Mouse (Mus musculus): ENCODE results near the gene Asdurf. TPM values are rescaled to one million over a fixed set of nuclear protein-coding genes. Genes with fewer than 3 reads are reported as not detected.
"Not testable (repeated sequence)": the region's sequence is repeated elsewhere in the genome, so short reads cannot be mapped to it uniquely, and the experiment has no call there.

Asdurf gene
- polyA plus RNA-seq, 1 experiment from 2014 or later = not detected

GRCm38 (mm10) chr1:53341071-53341470 is 11.3 kb downstream of the Asdurf start:
- no peaks in the 10 kb centered on the region; the same call in none of the 2 replicates for H3K36me3 ChIP-seq (replicated peaks; ENCODE audit: control insufficient read depth, insufficient read depth, low read depth, low read length)
- no peaks in the 10 kb centered on the region; the same call in 1 of the 2 replicates for H3K9me3 ChIP-seq (replicated peaks; ENCODE audit: control insufficient read depth, low read length)
- no peak overlapping the region for H3K9ac ChIP-seq (replicated peaks; ENCODE audit: low read length)
- DNase-seq (ENCODE audit: low spot score) (no peak), ATAC-seq (replicated peaks; ENCODE audit: insufficient number of reproducible peaks, low FRiP score, low TSS enrichment, low read depth) (no peak)
- no peak overlapping the region for H3K4me2 ChIP-seq (ENCODE audit: low read depth, low read length)
- H3K27me3 ChIP-seq (ENCODE audit: control insufficient read depth, insufficient read depth, low read length) = no peaks in the 10 kb centered on the region
- H3K27ac ChIP-seq (replicated peaks; ENCODE audit: low read depth, low read length) = no peak overlapping the region
- no peak overlapping the region for H3K4me3 ChIP-seq (ENCODE audit: low read depth, low read length)
- H3K4me1 ChIP-seq (ENCODE audit: control insufficient read depth, insufficient read depth, low read length) = no peaks in the 10 kb centered on the region
- 97% methylated on average over 2 of the region's 2 CpGs for WGBS

GRCm38 (mm10) chr1:53337403-53337802 is 15.0 kb downstream of the Asdurf start:
- H3K9me3 ChIP-seq (replicated peaks; ENCODE audit: control insufficient read depth, low read length); H3K4me3 ChIP-seq (ENCODE audit: low read depth, low read length); ATAC-seq (replicated peaks; ENCODE audit: insufficient number of reproducible peaks, low FRiP score, low TSS enrichment, low read depth): not testable (repeated sequence)

DNA sequence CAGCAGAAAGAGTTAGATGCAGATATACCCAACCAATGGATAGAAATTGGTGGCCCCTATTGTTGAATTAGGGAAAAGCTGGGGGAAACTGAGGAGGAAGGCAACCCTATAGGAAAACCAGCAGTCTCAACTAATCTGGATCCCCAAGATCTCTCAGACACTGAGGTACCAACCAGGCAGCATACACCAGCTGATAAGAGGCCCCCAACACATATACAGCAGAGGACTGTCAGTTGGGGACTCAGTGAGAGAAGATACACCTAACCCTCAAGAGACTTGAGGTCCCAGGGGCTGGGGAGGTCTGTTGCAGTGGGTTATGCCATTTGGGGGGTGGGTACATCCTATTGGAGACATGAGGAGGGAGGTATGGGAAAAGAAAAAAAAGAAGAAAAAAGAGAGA is 17.0 kb downstream of the Asdurf start:
- Histone ChIP-seq H3K36me3 (replicated peaks; ENCODE audit: control insufficient read depth, insufficient read depth, low read depth, low read length) (no peaks in the 10 kb centered on the region), H3K9ac (replicated peaks; ENCODE audit: low read length) (no peak overlapping the region), H3K27ac (replicated peaks; ENCODE audit: low read depth, low read length) (no peak overlapping the region), H3K4me1 (ENCODE audit: control insufficient read depth, insufficient read depth, low read length) (no peaks in the 10 kb centered on the region), H3K4me2 (ENCODE audit: low read depth, low read length) (no peak overlapping the region), H3K9me3 (replicated peaks; ENCODE audit: control insufficient read depth, low read length) (no peaks in the 10 kb centered on the region), H3K27me3 (ENCODE audit: control insufficient read depth, insufficient read depth, low read length) (no peaks in the 10 kb centered on the region), H3K4me3 (ENCODE audit: low read depth, low read length) (no peak overlapping the region)
- no peak for DNase-seq (ENCODE audit: low spot score)
- no peak for ATAC-seq (replicated peaks; ENCODE audit: insufficient number of reproducible peaks, low FRiP score, low TSS enrichment, low read depth)

More at GRCm38 (mm10) chr1:53337403-53337802, 15.0 kb downstream of the Asdurf start:
- not testable (repeated sequence) for DNase-seq (ENCODE audit: low spot score); H3K27ac ChIP-seq (replicated peaks; ENCODE audit: low read depth, low read length); H3K4me1 ChIP-seq (ENCODE audit: control insufficient read depth, insufficient read depth, low read length); H3K9ac ChIP-seq (replicated peaks; ENCODE audit: low read length); H3K36me3 ChIP-seq (replicated peaks; ENCODE audit: control insufficient read depth, insufficient read depth, low read depth, low read length); H3K4me2 ChIP-seq (ENCODE audit: low read depth, low read length); H3K27me3 ChIP-seq (ENCODE audit: control insufficient read depth, insufficient read depth, low read length)
- WGBS = 76% methylated on average over 2 of the region's 2 CpGs

GRCm38 (mm10) chr1:53333527-53333926 is 18.9 kb downstream of the Asdurf start:
- ATAC-seq (replicated peaks; ENCODE audit: insufficient number of reproducible peaks, low FRiP score, low TSS enrichment, low read depth); H3K4me3 ChIP-seq (ENCODE audit: low read depth, low read length); H3K9me3 ChIP-seq (replicated peaks; ENCODE audit: control insufficient read depth, low read length); H3K4me1 ChIP-seq (ENCODE audit: control insufficient read depth, insufficient read depth, low read length); H3K36me3 ChIP-seq (replicated peaks; ENCODE audit: control insufficient read depth, insufficient read depth, low read depth, low read length); H3K27me3 ChIP-seq (ENCODE audit: control insufficient read depth, insufficient read depth, low read length); H3K9ac ChIP-seq (replicated peaks; ENCODE audit: low read length); H3K27ac ChIP-seq (replicated peaks; ENCODE audit: low read depth, low read length); DNase-seq (ENCODE audit: low spot score); H3K4me2 ChIP-seq (ENCODE audit: low read depth, low read length): not testable (repeated sequence)
- 74% methylated on average over 5 of the region's 5 CpGs for WGBS

DNA sequence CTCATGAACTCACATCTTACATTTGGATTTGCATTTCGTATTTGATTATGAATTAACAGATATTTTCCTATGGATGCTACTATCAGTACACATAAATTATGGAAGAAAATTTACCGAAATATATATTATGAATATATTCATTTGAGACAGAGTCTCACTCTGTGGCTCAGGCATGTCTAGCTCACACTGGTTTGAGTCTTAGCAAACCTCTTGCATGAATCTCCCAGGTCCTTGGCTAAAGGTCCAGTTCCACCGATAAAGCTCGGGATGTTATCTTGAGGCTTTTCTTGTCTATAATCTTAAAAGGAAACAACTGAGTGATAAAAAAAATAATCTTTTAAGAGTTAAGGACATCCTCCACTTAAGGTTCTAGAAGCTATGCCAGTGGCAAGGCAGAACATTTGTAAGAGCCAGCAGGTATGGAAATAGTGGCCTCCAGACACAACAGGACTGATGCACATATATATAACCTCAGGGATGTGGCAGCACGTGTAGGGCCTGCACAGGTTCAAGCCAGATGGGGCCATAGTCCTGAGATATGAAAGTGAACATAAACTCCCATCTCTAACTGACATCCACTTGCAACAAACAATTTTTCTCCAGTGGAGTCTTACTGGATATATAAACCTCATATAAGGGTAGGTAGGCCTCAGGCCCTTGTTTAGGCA is 27.5 kb downstream of the Asdurf start:
- H3K27me3 ChIP-seq (ENCODE audit: control insufficient read depth, insufficient read depth, low read length) = no peaks in the 10 kb centered on the region
- 92% methylated on average over 5 of the region's 5 CpGs for WGBS
- H3K4me3 ChIP-seq (ENCODE audit: low read depth, low read length) = no peak overlapping the region
- H3K9ac ChIP-seq (replicated peaks; ENCODE audit: low read length) = no peak overlapping the region
- no peak for ATAC-seq (replicated peaks; ENCODE audit: insufficient number of reproducible peaks, low FRiP score, low TSS enrichment, low read depth)
- no peaks in the 10 kb centered on the region for H3K9me3 ChIP-seq (replicated peaks; ENCODE audit: control insufficient read depth, low read length)
- no peak overlapping the region for H3K4me2 ChIP-seq (ENCODE audit: low read depth, low read length)
- no peaks in the 10 kb centered on the region for H3K4me1 ChIP-seq (ENCODE audit: control insufficient read depth, insufficient read depth, low read length)
- H3K36me3 ChIP-seq (replicated peaks; ENCODE audit: control insufficient read depth, insufficient read depth, low read depth, low read length) = no peaks in the 10 kb centered on the region
- H3K27ac ChIP-seq (replicated peaks; ENCODE audit: low read depth, low read length) = no peak overlapping the region
- DNase-seq (ENCODE audit: low spot score) = no peak

- Histone ChIP-seq H3K27me3 (ENCODE audit: control insufficient read depth, insufficient read depth, low read length) (no peaks in the 10 kb centered on the region), H3K4me1 (ENCODE audit: control insufficient read depth, insufficient read depth, low read length) (no peaks in the 10 kb centered on the region), H3K4me3 (ENCODE audit: low read depth, low read length) (no peak overlapping the region), H3K36me3 (replicated peaks; ENCODE audit: control insufficient read depth, insufficient read depth, low read depth, low read length) (no peaks in the 10 kb centered on the region), H3K4me2 (ENCODE audit: low read depth, low read length) (no peak overlapping the region), H3K27ac (replicated peaks; ENCODE audit: low read depth, low read length) (no peak overlapping the region), H3K9ac (replicated peaks; ENCODE audit: low read length) (no peak overlapping the region), H3K9me3 (replicated peaks; ENCODE audit: control insufficient read depth, low read length) (no peaks in the 10 kb centered on the region)
- DNase-seq (ENCODE audit: low spot score) = no peak
- ATAC-seq (replicated peaks; ENCODE audit: insufficient number of reproducible peaks, low FRiP score, low TSS enrichment, low read depth) = no peak
- 87% methylated on average over 1 of the region's 1 CpGs for WGBS
Observed at GRCm38 (mm10) chr1:53324277-53324676, 28.1 kb downstream of the Asdurf start.

GRCm38 (mm10) chr1:53323254-53323653 is 29.2 kb downstream of the Asdurf start:
- no peaks in the 10 kb centered on the region for H3K36me3 ChIP-seq (replicated peaks; ENCODE audit: control insufficient read depth, insufficient read depth, low read depth, low read length)
- no peaks in the 10 kb centered on the region for H3K27me3 ChIP-seq (ENCODE audit: control insufficient read depth, insufficient read depth, low read length)
- no peak overlapping the region for H3K27ac ChIP-seq (replicated peaks; ENCODE audit: low read depth, low read length)
- H3K4me1 ChIP-seq (ENCODE audit: control insufficient read depth, insufficient read depth, low read length) = no peaks in the 10 kb centered on the region
- no peak overlapping the region for H3K9ac ChIP-seq (replicated peaks; ENCODE audit: low read length)
- no peaks in the 10 kb centered on the region for H3K9me3 ChIP-seq (replicated peaks; ENCODE audit: control insufficient read depth, low read length)
- whole genome bisulfite sequencing = 86% methylated on average over 5 of the region's 5 CpGs
- H3K4me3 ChIP-seq (ENCODE audit: low read depth, low read length) = no peak overlapping the region
- ATAC-seq (replicated peaks; ENCODE audit: insufficient number of reproducible peaks, low FRiP score, low TSS enrichment, low read depth) = no peak
- no peak for DNase-seq (ENCODE audit: low spot score)
- H3K4me2 ChIP-seq (ENCODE audit: low read depth, low read length) = no peak overlapping the region

DNA sequence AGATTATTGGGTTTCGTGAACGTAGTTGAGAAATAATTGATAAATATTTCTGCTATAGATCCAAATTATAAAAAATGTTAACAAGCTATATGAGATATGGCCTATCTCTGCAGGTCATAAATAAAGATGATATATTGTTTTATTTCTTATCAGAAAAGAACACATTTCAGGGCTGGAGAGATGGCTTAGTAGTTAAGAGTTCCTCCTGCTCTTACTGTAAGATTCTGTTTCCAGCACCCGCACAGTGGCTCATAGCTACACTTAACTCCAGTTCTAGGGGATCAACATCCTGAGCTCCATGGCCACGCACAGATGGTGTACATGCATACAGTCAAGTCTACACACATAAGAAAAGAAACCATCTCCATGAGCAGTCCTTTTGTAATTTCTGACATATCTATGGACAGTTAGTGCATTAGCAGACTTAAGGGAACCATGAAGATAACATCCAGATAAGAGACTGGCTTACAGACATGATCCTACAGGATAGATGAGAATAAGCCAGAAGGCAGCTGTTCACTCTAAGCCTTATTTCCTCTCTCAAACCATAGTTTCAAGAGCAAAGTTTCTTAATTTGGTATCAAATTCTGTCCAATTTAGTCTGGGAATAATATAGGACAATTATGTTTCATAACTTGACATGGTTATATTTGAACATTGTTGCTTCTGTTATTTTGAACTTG is 30.6 kb downstream of the Asdurf start:
- Histone ChIP-seq H3K27me3 (ENCODE audit: control insufficient read depth, insufficient read depth, low read length) (no peaks in the 10 kb centered on the region), H3K4me1 (ENCODE audit: control insufficient read depth, insufficient read depth, low read length) (no peaks in the 10 kb centered on the region), H3K9ac (replicated peaks; ENCODE audit: low read length) (no peak overlapping the region), H3K4me3 (ENCODE audit: low read depth, low read length) (no peak overlapping the region), H3K27ac (replicated peaks; ENCODE audit: low read depth, low read length) (no peak overlapping the region), H3K9me3 (replicated peaks; ENCODE audit: control insufficient read depth, low read length) (no peaks in the 10 kb centered on the region), H3K4me2 (ENCODE audit: low read depth, low read length) (no peak overlapping the region), H3K36me3 (replicated peaks; ENCODE audit: control insufficient read depth, insufficient read depth, low read depth, low read length) (no peaks in the 10 kb centered on the region)
- ATAC-seq (replicated peaks; ENCODE audit: insufficient number of reproducible peaks, low FRiP score, low TSS enrichment, low read depth) (no peak), DNase-seq (ENCODE audit: low spot score) (no peak)
- WGBS = 98% methylated on average over 4 of the region's 4 CpGs
